Mouse (Mus musculus): ENCODE measurements around the gene Frat1.

GRCm38 (mm10) chr19:41807497-41807896, 22.3 kb upstream of the Frat1 start:
- TF ChIP-seq CTCF (IDR thresholded peaks at IDR 0.05; ENCODE audit: extremely low read depth, insufficient read depth, insufficient read length, insufficient replicate concordance) (no peak), POLR2A (IDR thresholded peaks at IDR 0.05; ENCODE audit: low read depth, low read length) (no peak)

Data from spleen, adult 2 months (tissue).